Mouse (Mus musculus) testis, postnatal 14 days (tissue): Measurements from ENCODE around the gene Celsr1.

ENCODE experiments used
- DNase-seq: peaks from one replicate; pipeline ENCODE4 v3.0.0; 2021; ENCODE audit warnings: low spot score

Celsr1 gene

GRCm38 (mm10) chr15:86033191-86033841, at the start of gene Celsr1:
Celsr1 (minus strand) TSS chr15:86033777.
- no peak for DNase-seq

- no peak for DNase-seq
Observed at GRCm38 (mm10) chr15:86083261-86083741, 49.7 kb upstream of the Celsr1 start.

- no peak for DNase-seq
Observed at GRCm38 (mm10) chr15:86082551-86082961, 49.0 kb upstream of the Celsr1 start.

GRCm38 (mm10) chr15:86081654-86082053, 48.1 kb upstream of the Celsr1 start:
- DNase-seq, result no peak

GRCm38 (mm10) chr15:86080408-86080807, 46.8 kb upstream of the Celsr1 start:
- no peak for DNase-seq

GRCm38 (mm10) chr15:86079876-86080275, 46.3 kb upstream of the Celsr1 start:
- DNase-seq, result no peak

GRCm38 (mm10) chr15:86079467-86079866, 45.9 kb upstream of the Celsr1 start:
- no peak for DNase-seq

GRCm38 (mm10) chr15:86078481-86079216, 45.1 kb upstream of the Celsr1 start:
- DNase-seq, result no peak

- no peak for DNase-seq
Observed at GRCm38 (mm10) chr15:86077934-86078333, 44.4 kb upstream of the Celsr1 start.

GRCm38 (mm10) chr15:86076378-86076777, 42.8 kb upstream of the Celsr1 start:
- no peak for DNase-seq

- DNase-seq, result no peak
Observed at GRCm38 (mm10) chr15:86076048-86076315, 42.4 kb upstream of the Celsr1 start.

- DNase-seq, result no peak
Observed at GRCm38 (mm10) chr15:86075305-86076047, 41.9 kb upstream of the Celsr1 start.

- DNase-seq, result no peak
Observed at GRCm38 (mm10) chr15:86074171-86074937, 40.8 kb upstream of the Celsr1 start.

GRCm38 (mm10) chr15:86071166-86071565, 37.6 kb upstream of the Celsr1 start:
- DNase-seq, result no peak

GRCm38 (mm10) chr15:86070368-86070767, 36.8 kb upstream of the Celsr1 start:
- DNase-seq, result no peak

GRCm38 (mm10) chr15:86069011-86069791, 35.6 kb upstream of the Celsr1 start:
- no peak for DNase-seq

GRCm38 (mm10) chr15:86067941-86068495, 34.4 kb upstream of the Celsr1 start:
- DNase-seq, result no peak

- no peak for DNase-seq
Observed at GRCm38 (mm10) chr15:86067581-86067910, 34.0 kb upstream of the Celsr1 start.

GRCm38 (mm10) chr15:86066836-86067580, 33.4 kb upstream of the Celsr1 start:
- DNase-seq, result no peak

- DNase-seq, result no peak
Observed at GRCm38 (mm10) chr15:86065367-86065766, 31.8 kb upstream of the Celsr1 start.

GRCm38 (mm10) chr15:86064850-86065229, 31.3 kb upstream of the Celsr1 start:
- no peak for DNase-seq
